Mouse (Mus musculus): ENCODE measurements around the gene Glipr1.

- TF ChIP-seq CTCF (IDR thresholded peaks at IDR 0.05; ENCODE audit: extremely low read depth, insufficient read depth, low read length) (no peak), POLR2A (IDR thresholded peaks at IDR 0.05; ENCODE audit: extremely low read depth, insufficient read depth, low read length) (no peak)
These were observed 493 bp downstream of the Glipr1 start for GRCm38 (mm10) chr10:112001756-112002520.

All from cortical plate, adult 2 months (tissue).